Mouse (Mus musculus) liver, postnatal 0 days (tissue): ENCODE measurements around the gene Art5.

ENCODE experiments used
- CTCF ChIP-seq: sonication (generic); IDR thresholded peaks from 2 replicates; pipeline ENCODE4 v1.5.1; 2016; ENCODE audit warnings: antibody characterized with exemption, low read depth
- EP300 ChIP-seq: IDR thresholded peaks from 2 replicates; pipeline ENCODE4 v1.6.1; 2016; ENCODE audit warnings: antibody characterized with exemption, low read depth, mild to moderate bottlenecking

DNA sequence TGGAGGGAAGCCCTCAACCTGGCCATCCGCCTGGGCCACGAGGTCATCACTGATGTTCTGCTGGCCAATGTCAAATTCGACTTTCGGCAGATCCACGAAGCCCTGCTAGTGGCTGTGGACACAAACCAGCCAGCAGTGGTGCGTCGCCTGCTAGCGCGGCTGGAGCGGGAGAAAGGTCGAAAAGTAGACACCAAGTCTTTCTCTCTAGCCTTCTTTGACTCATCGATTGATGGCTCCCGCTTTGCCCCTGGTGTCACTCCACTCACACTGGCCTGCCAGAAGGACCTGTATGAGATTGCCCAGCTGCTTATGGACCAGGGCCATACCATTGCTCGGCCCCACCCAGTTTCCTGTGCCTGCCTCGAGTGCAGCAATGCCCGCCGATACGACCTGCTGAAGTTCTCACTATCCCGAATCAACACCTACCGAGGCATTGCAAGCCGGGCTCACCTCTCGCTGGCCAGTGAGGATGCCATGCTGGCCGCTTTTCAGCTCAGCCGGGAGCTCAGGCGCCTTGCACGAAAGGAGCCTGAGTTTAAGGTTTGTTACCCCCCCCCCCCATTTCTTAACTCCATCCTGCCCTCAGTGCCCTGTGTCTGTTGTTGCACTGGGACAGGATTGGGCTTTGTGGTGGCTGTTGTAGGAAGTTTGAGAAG is 25.1 kb downstream of the Art5 start:
- TF ChIP-seq CTCF: no peak
- no peak for TF ChIP-seq EP300
